Mouse (Mus musculus) cortical plate, adult 2 months (tissue): ENCODE results near the gene T2.
A peak's percentile ranks its signal among the peaks of the same experiment; 100 is the strongest.

Experiments
- CTCF ChIP-seq: fragments of 200-500 bp; IDR thresholded peaks from 2 replicates; pipeline ENCODE4 v1.5.1; 2011; ENCODE audit warnings: mild to moderate bottlenecking, control low read depth, low read length; ENCODE audit not compliant: insufficient read depth; ENCODE audit errors: extremely low read depth
- POLR2A ChIP-seq: fragments of 200-500 bp; IDR thresholded peaks from 2 replicates; pipeline ENCODE4 v1.6.1; 2011; ENCODE audit warnings: mild to moderate bottlenecking, low read length, control low read depth; ENCODE audit not compliant: insufficient read depth; ENCODE audit errors: extremely low read depth

DNA sequence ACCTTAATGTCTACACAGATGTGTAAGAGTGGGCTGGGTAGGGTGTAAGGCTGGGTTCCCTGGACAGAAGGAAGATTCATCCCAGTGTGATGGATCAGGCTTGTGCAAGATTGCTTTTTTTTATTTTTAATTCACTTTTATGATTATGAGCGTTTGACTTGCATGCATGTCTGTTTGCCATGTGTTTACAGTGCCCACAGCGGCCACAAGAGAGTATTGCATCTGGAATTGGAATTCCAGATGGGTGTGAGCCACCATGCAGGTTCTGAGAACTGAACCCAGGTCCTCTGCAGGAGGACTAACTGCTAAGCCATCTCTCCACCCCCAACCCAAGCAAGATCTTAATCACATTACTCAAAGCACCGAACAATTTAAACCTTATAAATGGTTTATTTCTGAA, 88.3 kb downstream of the T2 start:
- TF ChIP-seq POLR2A, result no peak
- TF ChIP-seq CTCF, result peak; percentile 26; the same call in 1 of the 2 replicates
